Mouse (Mus musculus) C2C12 (cell line): ENCODE results near the gene Sox6. TPM values are rescaled to one million over a fixed set of nuclear protein-coding genes. Genes with fewer than 3 reads are reported as not detected.

ENCODE experiments used
- H3K27me3 ChIP-seq: one replicate; pipeline ENCODE4 v1.6.1; 2011; ENCODE audit not compliant: control insufficient read depth, insufficient read depth, insufficient read length
- H3K36me3 ChIP-seq: one replicate; pipeline ENCODE4 v1.6.1; 2011; ENCODE audit not compliant: control insufficient read depth, insufficient read depth
- H3K4me3 ChIP-seq: one replicate; pipeline ENCODE4 v1.5.1; 2011; ENCODE audit warnings: mild to moderate bottlenecking, control low read depth; ENCODE audit not compliant: poor library complexity, insufficient read depth, severe bottlenecking
- H3K79me2 ChIP-seq: one replicate; pipeline ENCODE4 v1.6.1; 2011; ENCODE audit not compliant: control insufficient read depth, insufficient read depth
- H3K79me3 ChIP-seq: one replicate; pipeline ENCODE4 v1.6.1; 2011; ENCODE audit warnings: low read depth, control low read depth
- H3ac ChIP-seq: one replicate; pipeline ENCODE3; 2011; ENCODE audit warnings: low read depth; ENCODE audit not compliant: control insufficient read depth, insufficient read length
- CEBPB ChIP-seq: IDR thresholded peaks from one replicate; pipeline ENCODE4 v1.6.1; 2011; ENCODE audit warnings: low read depth, mild to moderate bottlenecking, control low read depth, moderate library complexity
- CTCF ChIP-seq: IDR thresholded peaks from one replicate; pipeline ENCODE4 v1.5.1; 2011; ENCODE audit not compliant: control insufficient read depth, insufficient read depth, insufficient read length
- FOSL1 ChIP-seq: IDR thresholded peaks from one replicate; pipeline ENCODE4 v1.8.0; 2011; ENCODE audit warnings: mild to moderate bottlenecking, low read length; ENCODE audit not compliant: poor library complexity, insufficient read depth, severe bottlenecking
- MAX ChIP-seq: IDR thresholded peaks from one replicate; pipeline ENCODE4 v1.6.1; 2011; ENCODE audit warnings: mild to moderate bottlenecking, control low read depth
- MYOD1 ChIP-seq: IDR thresholded peaks from one replicate; pipeline ENCODE4 v1.6.1; 2011; ENCODE audit warnings: low read depth; ENCODE audit not compliant: control insufficient read depth, insufficient read length
- MYOG ChIP-seq: IDR thresholded peaks from one replicate; pipeline ENCODE4 v1.6.1; 2011; ENCODE audit not compliant: control insufficient read depth, insufficient read length; ENCODE audit errors: extremely low read depth
- USF1 ChIP-seq: IDR thresholded peaks from one replicate; pipeline ENCODE4 v1.6.1; 2011; ENCODE audit warnings: low read depth, mild to moderate bottlenecking, control low read depth, moderate library complexity
- polyA plus RNA-seq: library from polyadenylated mRNA; unstranded; fragments of >200 nt; fragmentation: generic; extraction: Trizol; gene quantifications from one replicate; pipeline ENCODE4 v1.2.1, GENCODE M21; 2012; ENCODE audit warnings: missing spikeins

Sox6 gene
- polyA plus RNA-seq, 1 experiment = 0.08 TPM

GRCm38 (mm10) chr7:115517701-115518100, 520.9 kb downstream of the Sox6 start:
- no peaks in the 10 kb centered on the region for H3K79me2 ChIP-seq
- no peak overlapping the region for H3ac ChIP-seq
- TF ChIP-seq CEBPB (no peak), MAX (no peak), USF1 (no peak), FOSL1 (no peak), CTCF (no peak), MYOG (no peak), MYOD1 (no peak)
- no peaks in the 10 kb centered on the region for H3K36me3 ChIP-seq
- H3K4me3 ChIP-seq = no peak overlapping the region
- no peaks in the 10 kb centered on the region for H3K27me3 ChIP-seq
- no peaks in the 10 kb centered on the region for H3K79me3 ChIP-seq

- no peak for TF ChIP-seq MYOG
- no peak for TF ChIP-seq FOSL1
- no peak for TF ChIP-seq MYOD1
- no peak for TF ChIP-seq CTCF
- no peak for TF ChIP-seq MAX
- no peak for TF ChIP-seq USF1
- TF ChIP-seq CEBPB = no peak
- Histone ChIP-seq H3K36me3 (no peaks in the 10 kb centered on the region), H3K27me3 (no peaks in the 10 kb centered on the region), H3K4me3 (no peak overlapping the region), H3K79me3 (no peaks in the 10 kb centered on the region), H3K79me2 (no peaks in the 10 kb centered on the region), H3ac (no peak overlapping the region)
Measured at GRCm38 (mm10) chr7:115513681-115514080, 524.9 kb downstream of the Sox6 start.

DNA sequence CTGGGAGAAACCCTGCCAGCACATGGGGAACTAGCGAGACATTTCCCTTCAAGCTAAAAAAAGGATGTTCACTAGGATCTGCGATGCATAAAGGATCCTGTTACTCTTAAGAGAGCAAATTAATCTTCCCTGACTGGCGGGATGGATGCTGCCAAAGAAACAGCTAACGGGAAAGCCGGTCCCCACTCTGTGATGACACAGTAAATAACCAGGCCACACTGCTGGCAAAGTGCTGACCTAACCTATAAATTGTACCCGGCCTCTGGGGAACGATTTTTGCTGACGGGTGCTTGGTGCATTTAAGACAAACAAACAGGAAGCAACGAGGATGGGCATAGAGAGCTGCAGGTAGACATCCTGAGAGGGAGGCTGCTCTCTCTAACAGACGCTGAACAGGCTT, 526.8 kb downstream of the Sox6 start:
- Histone ChIP-seq H3K79me2 (no peaks in the 10 kb centered on the region), H3K36me3 (no peaks in the 10 kb centered on the region), H3ac (no peak overlapping the region), H3K27me3 (no peaks in the 10 kb centered on the region), H3K79me3 (no peaks in the 10 kb centered on the region), H3K4me3 (no peak overlapping the region)
- no peak for TF ChIP-seq CEBPB
- TF ChIP-seq USF1 = no peak
- TF ChIP-seq CTCF = no peak

- no peaks in the 10 kb centered on the region for H3K79me3 ChIP-seq
- no peak overlapping the region for H3K4me3 ChIP-seq
- no peaks in the 10 kb centered on the region for H3K36me3 ChIP-seq
- H3ac ChIP-seq = no peak overlapping the region
- H3K27me3 ChIP-seq = no peaks in the 10 kb centered on the region
- TF ChIP-seq MYOD1 = no peak
- no peak for TF ChIP-seq CTCF
- no peak for TF ChIP-seq FOSL1
- TF ChIP-seq MYOG = no peak
- no peak for TF ChIP-seq CEBPB
- no peak for TF ChIP-seq MAX
- no peak for TF ChIP-seq USF1
- no peaks in the 10 kb centered on the region for H3K79me2 ChIP-seq
Measured at GRCm38 (mm10) chr7:115511091-115511490, 527.5 kb downstream of the Sox6 start.

GRCm38 (mm10) chr7:115510045-115510444, 528.6 kb downstream of the Sox6 start:
- Histone ChIP-seq H3K27me3 (no peaks in the 10 kb centered on the region), H3K4me3 (no peak overlapping the region), H3K79me2 (no peaks in the 10 kb centered on the region), H3ac (no peak overlapping the region), H3K79me3 (no peaks in the 10 kb centered on the region), H3K36me3 (no peaks in the 10 kb centered on the region)
- TF ChIP-seq USF1 = no peak

GRCm38 (mm10) chr7:115506385-115506784, 532.2 kb downstream of the Sox6 start:
- no peaks in the 10 kb centered on the region for H3K79me3 ChIP-seq
- no peaks in the 10 kb centered on the region for H3K36me3 ChIP-seq
- H3ac ChIP-seq = no peak overlapping the region
- TF ChIP-seq FOSL1 = no peak
- TF ChIP-seq CTCF = no peak
- no peak for TF ChIP-seq MYOG
- no peak for TF ChIP-seq MYOD1
- TF ChIP-seq MAX = no peak
- no peak for TF ChIP-seq CEBPB
- no peak for TF ChIP-seq USF1
- no peaks in the 10 kb centered on the region for H3K27me3 ChIP-seq
- no peak overlapping the region for H3K4me3 ChIP-seq
- H3K79me2 ChIP-seq = no peaks in the 10 kb centered on the region

DNA sequence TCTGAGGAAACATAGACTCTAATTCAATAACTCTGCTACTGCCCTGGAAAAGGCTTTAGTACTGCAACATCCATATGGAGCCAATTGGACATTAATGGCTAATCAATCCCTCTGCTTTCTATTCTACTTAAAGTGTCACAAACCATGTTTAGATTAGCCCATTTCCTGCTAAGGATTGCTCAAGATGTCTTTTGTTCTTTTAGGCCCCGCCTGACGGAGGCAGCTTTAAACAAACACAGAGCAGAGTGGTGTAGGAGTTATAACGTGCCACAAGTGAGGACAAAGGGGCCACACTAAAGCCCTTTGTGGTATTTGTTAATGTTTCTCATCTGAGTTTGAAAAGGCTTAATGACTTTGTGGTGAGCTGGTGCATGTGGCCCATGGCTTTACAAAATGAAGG, 537.1 kb downstream of the Sox6 start:
- H3ac ChIP-seq = no peak overlapping the region
- H3K4me3 ChIP-seq = no peak overlapping the region
- H3K79me2 ChIP-seq = no peaks in the 10 kb centered on the region
- no peaks in the 10 kb centered on the region for H3K79me3 ChIP-seq
- TF ChIP-seq MYOD1 (no peak), CTCF (no peak), CEBPB (no peak), MYOG (no peak), USF1 (no peak), MAX (no peak), FOSL1 (no peak)
- H3K27me3 ChIP-seq = no peaks in the 10 kb centered on the region
- no peaks in the 10 kb centered on the region for H3K36me3 ChIP-seq
